Mouse (Mus musculus) forebrain, embryonic 13.5 days (tissue): ENCODE data around the gene Ppt1. TPM values are rescaled to one million over a fixed set of nuclear protein-coding genes. Genes with fewer than 3 reads are reported as not detected.
A peak's percentile ranks its signal among the peaks of the same experiment; 100 is the strongest.

ENCODE experiments used
- ATAC-seq: fragments of 200-750 bp; cut with Nextera tagmentation; 2 replicates; pipeline ENCODE4 v1.8.0; 2017
- H3K27ac ChIP-seq: fragments of 300-500 bp; sonication (generic); 2 replicates; pipeline ENCODE4 v1.5.1; 2015; ENCODE audit warnings: inconsistent platforms, mild to moderate bottlenecking, moderate library complexity
- H3K27me3 ChIP-seq: fragments of 300-500 bp; sonication (generic); 2 replicates; pipeline ENCODE4 v1.6.1; 2015; ENCODE audit warnings: mild to moderate bottlenecking, inconsistent platforms
- H3K36me3 ChIP-seq: fragments of 300-500 bp; sonication (generic); 2 replicates; pipeline ENCODE4 v1.6.1; 2015; ENCODE audit warnings: mild to moderate bottlenecking, inconsistent platforms; ENCODE audit not compliant: poor library complexity, severe bottlenecking
- H3K4me1 ChIP-seq: fragments of 300-500 bp; sonication (generic); 2 replicates; pipeline ENCODE4 v1.6.1; 2015; ENCODE audit warnings: inconsistent platforms
- H3K4me2 ChIP-seq: fragments of 300-500 bp; sonication (generic); 2 replicates; pipeline ENCODE4 v1.6.1; 2015; ENCODE audit warnings: inconsistent platforms, mild to moderate bottlenecking, moderate library complexity
- H3K4me3 ChIP-seq: fragments of 300-500 bp; sonication (generic); 2 replicates; pipeline ENCODE4 v1.5.1; 2015; ENCODE audit warnings: mild to moderate bottlenecking, inconsistent platforms
- H3K9ac ChIP-seq: fragments of 300-500 bp; sonication (generic); 2 replicates; pipeline ENCODE4 v1.6.1; 2015; ENCODE audit warnings: mild to moderate bottlenecking, inconsistent platforms
- H3K9me3 ChIP-seq: fragments of 300-500 bp; sonication (generic); replicated peaks from 2 replicates; pipeline ENCODE4 v1.6.1; 2016; ENCODE audit warnings: inconsistent platforms
- WGBS: fragments of 180-500 bp; shearing (Covaris S2); methylation state at CpG from one replicate; pipeline ENCODE4 v1.1.7; 2015; 5-methylcytosine and 5-hydroxymethylcytosine counted together
- polyA plus RNA-seq: library from polyadenylated mRNA; unstranded; fragments of >200 nt; fragmentation: Nextera tagmentation; extraction: Ambion mirVana; gene quantifications from 2 replicates; pipeline ENCODE4 v1.2.1, GENCODE M21; 2015

Ppt1 gene
- polyA plus RNA-seq, 1 experiment from 2014 or later, result 71.1 TPM

- no peak for ATAC-seq
- no peaks in the 10 kb centered on the region for H3K4me1 ChIP-seq
- peaks cover 45% of the 10 kb centered on the region for H3K36me3 ChIP-seq
- 89% methylated on average over 2 of the region's 2 CpGs for WGBS
- no peaks in the 10 kb centered on the region for H3K9me3 ChIP-seq
- no peak overlapping the region for H3K27ac ChIP-seq
- no peak overlapping the region for H3K4me2 ChIP-seq
- no peak overlapping the region for H3K4me3 ChIP-seq
- H3K9ac ChIP-seq, result no peak overlapping the region
- no peaks in the 10 kb centered on the region for H3K27me3 ChIP-seq
These were observed 35.9 kb downstream of the Ppt1 start for GRCm38 (mm10) chr4:122871989-122872388.

GRCm38 (mm10) chr4:122873003-122873402 is 37.0 kb downstream of the Ppt1 start:
- Histone ChIP-seq H3K4me1 (no peaks in the 10 kb centered on the region), H3K27ac (no peak overlapping the region), H3K36me3 (peaks cover 40% of the 10 kb centered on the region), H3K9ac (no peak overlapping the region), H3K4me2 (no peak overlapping the region), H3K4me3 (no peak overlapping the region), H3K27me3 (no peaks in the 10 kb centered on the region), H3K9me3 (no peaks in the 10 kb centered on the region)
- no peak for ATAC-seq
- 87% methylated on average over 5 of the region's 5 CpGs for WGBS

DNA sequence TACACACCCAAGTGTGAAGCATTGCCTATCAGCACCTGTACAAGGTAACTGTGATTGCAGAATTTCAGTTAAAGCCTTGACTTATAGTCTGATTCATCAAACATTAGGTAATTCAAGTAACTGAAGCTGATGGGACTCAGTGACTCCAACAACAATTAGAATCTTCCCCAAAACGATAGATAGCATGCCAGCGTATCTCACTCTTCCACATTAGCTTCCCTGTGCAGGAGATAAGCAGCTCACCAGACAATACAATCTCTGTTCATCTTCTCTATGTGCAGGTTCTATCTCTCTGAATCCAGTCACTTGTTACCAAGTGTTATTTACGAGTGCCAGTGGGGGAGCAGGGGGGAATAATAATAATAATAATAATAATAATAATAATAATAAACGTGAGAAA is 37.5 kb downstream of the Ppt1 start:
- Histone ChIP-seq H3K4me1 (no peaks in the 10 kb centered on the region), H3K27me3 (no peaks in the 10 kb centered on the region), H3K4me3 (no peak overlapping the region), H3K36me3 (peaks cover 37% of the 10 kb centered on the region), H3K4me2 (no peak overlapping the region), H3K9me3 (no peaks in the 10 kb centered on the region), H3K9ac (no peak overlapping the region), H3K27ac (no peak overlapping the region)
- 89% methylated on average over 4 of the region's 4 CpGs for whole genome bisulfite sequencing
- ATAC-seq, result no peak

DNA sequence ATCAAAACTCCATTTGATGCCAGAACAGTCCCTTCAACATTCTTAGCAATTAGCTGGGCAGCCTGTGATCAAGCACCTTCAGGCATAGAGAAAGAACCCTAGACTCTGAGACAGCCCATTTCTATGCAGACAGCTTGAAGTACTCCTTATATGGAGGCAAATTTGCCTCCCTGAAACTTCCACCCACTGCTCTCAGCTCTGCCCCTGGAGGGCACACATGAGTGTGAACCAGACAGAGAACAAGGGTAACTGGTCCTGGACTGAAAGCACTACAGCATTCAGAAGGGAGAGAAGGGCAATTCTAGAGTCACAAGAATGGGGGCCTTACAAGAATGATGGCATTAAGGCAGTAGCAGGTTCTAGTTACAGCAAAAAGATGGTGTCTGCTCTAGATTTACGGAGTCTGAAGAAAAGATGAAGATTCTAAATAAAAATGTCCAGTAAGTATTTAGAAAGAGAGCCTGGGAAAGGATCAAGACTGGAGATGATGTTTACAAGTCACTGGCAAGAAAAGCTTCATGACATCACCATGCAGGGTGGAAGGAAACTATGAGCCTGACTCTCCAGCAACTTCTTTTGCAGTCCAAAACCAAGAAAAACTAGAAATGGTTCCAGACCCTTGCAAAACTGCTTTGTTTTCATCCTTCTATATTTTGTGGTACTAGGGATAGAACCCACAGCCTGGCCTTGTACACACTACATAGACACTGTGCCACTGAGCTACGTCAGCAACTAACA is 42.5 kb downstream of the Ppt1 start:
- H3K9ac ChIP-seq, result no peak overlapping the region
- H3K4me1 ChIP-seq, result peaks cover 12% of the 10 kb centered on the region
- H3K27ac ChIP-seq, result no peak overlapping the region
- H3K4me3 ChIP-seq, result no peak overlapping the region
- no peaks in the 10 kb centered on the region for H3K27me3 ChIP-seq
- H3K9me3 ChIP-seq, result no peaks in the 10 kb centered on the region
- H3K4me2 ChIP-seq, result no peak overlapping the region
- 88% methylated on average over 2 of the region's 2 CpGs for WGBS
- no peak for ATAC-seq
- peaks cover 6% of the 10 kb centered on the region; the same call in 1 of the 2 replicates for H3K36me3 ChIP-seq

DNA sequence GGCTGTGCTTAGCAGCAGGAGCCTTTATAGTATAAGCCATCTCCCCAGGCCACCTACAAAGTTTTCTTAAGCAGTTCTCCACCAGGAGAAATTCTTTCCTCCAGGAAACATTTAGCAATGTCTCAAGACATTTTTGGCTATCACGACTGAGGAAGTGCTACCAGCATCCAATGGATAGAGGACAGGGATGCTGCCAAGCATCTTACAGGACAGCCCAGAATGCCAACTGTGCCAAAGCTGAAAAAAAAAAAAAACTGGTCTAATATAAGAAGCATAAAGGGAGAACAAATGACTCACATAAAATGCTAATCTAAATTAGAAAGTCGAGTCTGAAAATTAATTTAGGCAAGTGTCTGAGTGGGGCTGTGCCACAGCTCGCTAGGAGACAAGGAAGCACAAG is 46.5 kb downstream of the Ppt1 start:
- 89% methylated on average over 3 of the region's 3 CpGs for WGBS
- no peaks in the 10 kb centered on the region for H3K9me3 ChIP-seq
- peaks cover 37% of the 10 kb centered on the region for H3K4me1 ChIP-seq
- H3K36me3 ChIP-seq, result peaks cover 6% of the 10 kb centered on the region; the same call in 1 of the 2 replicates
- no peak overlapping the region for H3K9ac ChIP-seq
- H3K4me2 ChIP-seq, result no peak overlapping the region
- ATAC-seq, result no peak
- H3K4me3 ChIP-seq, result no peak overlapping the region
- no peaks in the 10 kb centered on the region for H3K27me3 ChIP-seq
- H3K27ac ChIP-seq, result no peak overlapping the region

GRCm38 (mm10) chr4:122883294-122883693 is 47.3 kb downstream of the Ppt1 start:
- Histone ChIP-seq H3K27me3 (no peaks in the 10 kb centered on the region), H3K4me1 (peaks cover 37% of the 10 kb centered on the region), H3K4me2 (0 out of 2 replicates have a peak overlapping the region, but pooled peaks have one; percentile 80), H3K9ac (no peak overlapping the region), H3K36me3 (peaks cover 6% of the 10 kb centered on the region; the same call in 1 of the 2 replicates), H3K9me3 (no peaks in the 10 kb centered on the region), H3K27ac (no peak overlapping the region), H3K4me3 (no peak overlapping the region)
- ATAC-seq, result no peak
- WGBS, result 88% methylated on average over 3 of the region's 3 CpGs

- ATAC-seq, result no peak
- 75% methylated on average over 2 of the region's 2 CpGs for WGBS
- Histone ChIP-seq H3K4me2 (peak overlapping the region; percentile 80), H3K27me3 (no peaks in the 10 kb centered on the region), H3K9me3 (no peaks in the 10 kb centered on the region), H3K36me3 (peaks cover 6% of the 10 kb centered on the region; the same call in 1 of the 2 replicates), H3K4me1 (peaks cover 37% of the 10 kb centered on the region), H3K27ac (no peak overlapping the region), H3K4me3 (0 out of 2 replicates have a peak overlapping the region, but pooled peaks have one; percentile 81), H3K9ac (no peak overlapping the region; the same call in 1 of the 2 replicates)
These were observed 48.0 kb downstream of the Ppt1 start for GRCm38 (mm10) chr4:122884051-122884450.

DNA sequence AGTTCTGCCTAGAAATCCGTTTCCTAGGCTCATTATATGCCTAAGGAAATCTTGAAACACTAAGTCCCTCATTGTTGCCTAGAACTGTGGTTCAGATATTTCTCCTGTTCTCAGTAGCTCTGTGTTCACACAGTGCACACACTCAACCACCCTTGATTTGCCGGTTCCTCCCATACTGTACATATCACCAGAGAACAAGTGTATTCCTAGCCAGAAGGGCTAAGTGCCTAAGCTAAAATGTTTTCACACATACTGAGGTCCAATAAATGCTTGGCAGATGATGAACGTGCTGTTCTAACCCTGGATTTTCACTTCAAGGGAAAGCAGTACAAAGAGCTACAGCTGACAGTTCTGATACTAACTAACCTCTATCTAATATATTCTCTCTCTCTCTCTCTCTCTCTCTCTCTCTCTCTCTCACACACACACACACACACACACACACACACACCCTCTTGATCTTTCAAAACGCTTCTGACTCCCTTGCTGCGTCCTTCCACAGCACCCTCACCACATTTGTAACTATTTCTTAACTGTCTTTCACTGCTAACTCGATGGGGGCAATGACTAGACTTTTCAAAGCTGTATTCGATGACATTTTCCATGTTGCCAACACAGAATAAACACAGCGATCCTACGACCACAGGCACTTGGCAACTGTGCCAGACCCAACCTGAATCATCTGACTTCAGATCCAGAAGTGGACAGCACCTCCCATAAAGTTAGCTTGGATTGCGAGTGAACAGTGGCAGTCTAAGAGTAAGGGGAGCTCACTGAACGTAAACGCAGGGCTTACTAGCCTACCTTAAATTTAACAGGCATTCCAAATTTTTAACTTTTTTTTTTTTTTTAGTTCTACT is 48.7 kb downstream of the Ppt1 start:
- Histone ChIP-seq H3K4me3 (peak overlapping the region; percentile 81), H3K4me2 (peak overlapping the region; percentile 80), H3K4me1 (peaks cover 37% of the 10 kb centered on the region), H3K36me3 (peaks cover 6% of the 10 kb centered on the region; the same call in 1 of the 2 replicates), H3K9ac (peak overlapping the region; percentile 82), H3K27me3 (no peaks in the 10 kb centered on the region), H3K27ac (no peak overlapping the region), H3K9me3 (no peaks in the 10 kb centered on the region)
- no peak for ATAC-seq
- 54% methylated on average over 12 of the region's 12 CpGs for WGBS

- peak; percentile 95 for ATAC-seq
- Histone ChIP-seq H3K4me2 (peak within 1 kb of the TSS; percentile 80), H3K9ac (peak within 1 kb of the TSS; percentile 82), H3K27ac (peak within 1 kb of the TSS; percentile 99), H3K27me3 (no peaks in the 10 kb centered on the region), H3K4me3 (peak within 1 kb of the TSS; percentile 81), H3K36me3 (peaks cover 6% of the 10 kb centered on the region; the same call in 1 of the 2 replicates), H3K9me3 (no peaks in the 10 kb centered on the region), H3K4me1 (peaks cover 43% of the 10 kb centered on the region)
- WGBS, result under 1% methylated on average over 49 of the region's 49 CpGs
These were observed 49.9 kb downstream of the Ppt1 start, which contains the start of gene Cap1 for GRCm38 (mm10) chr4:122885768-122886578. Cap1 (minus strand) TSS chr4:122886056.

DNA sequence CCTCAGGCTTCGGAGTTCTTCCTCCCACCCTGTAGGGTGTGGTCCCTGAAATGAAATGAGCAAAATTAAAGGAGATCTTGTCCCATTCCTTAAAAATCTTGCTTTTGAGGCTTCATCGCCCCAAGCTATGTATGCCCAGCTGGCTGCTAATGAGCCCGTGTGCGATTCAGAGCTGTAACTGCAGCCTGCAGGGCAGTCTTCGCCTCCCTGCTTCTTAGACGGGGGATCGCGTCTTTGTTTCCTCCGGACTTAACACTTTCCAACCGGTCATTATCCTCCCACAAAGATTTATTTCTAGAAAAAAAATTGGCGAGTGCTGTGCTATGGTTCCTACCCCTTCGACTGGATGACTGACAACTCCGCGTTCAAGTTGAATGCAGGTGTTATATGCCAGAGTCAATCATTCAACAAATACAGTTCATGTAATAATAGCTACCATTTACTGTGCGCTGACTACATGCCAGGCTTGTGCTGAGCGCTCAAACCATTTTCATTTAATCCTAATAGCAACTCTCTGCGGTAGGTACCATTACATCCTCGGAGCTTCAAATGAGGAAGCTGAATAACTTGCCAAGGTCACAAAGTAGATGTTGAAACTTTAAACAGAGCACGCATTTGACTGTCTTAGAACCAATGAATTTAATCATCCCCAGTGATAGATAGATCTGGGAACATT is 50.7 kb downstream of the Ppt1 start:
- WGBS, result 3% methylated on average over 19 of the region's 19 CpGs
- H3K27me3 ChIP-seq, result no peaks in the 10 kb centered on the region
- ATAC-seq, result peak; percentile 0; the same call in 1 of the 2 replicates
- H3K4me2 ChIP-seq, result peak overlapping the region; percentile 80
- H3K27ac ChIP-seq, result peak overlapping the region; percentile 99
- peaks cover 6% of the 10 kb centered on the region; the same call in 1 of the 2 replicates for H3K36me3 ChIP-seq
- H3K4me1 ChIP-seq, result peaks cover 49% of the 10 kb centered on the region
- H3K9me3 ChIP-seq, result no peaks in the 10 kb centered on the region
- peak overlapping the region; percentile 77 for H3K9ac ChIP-seq
- H3K4me3 ChIP-seq, result peak overlapping the region; percentile 81

DNA sequence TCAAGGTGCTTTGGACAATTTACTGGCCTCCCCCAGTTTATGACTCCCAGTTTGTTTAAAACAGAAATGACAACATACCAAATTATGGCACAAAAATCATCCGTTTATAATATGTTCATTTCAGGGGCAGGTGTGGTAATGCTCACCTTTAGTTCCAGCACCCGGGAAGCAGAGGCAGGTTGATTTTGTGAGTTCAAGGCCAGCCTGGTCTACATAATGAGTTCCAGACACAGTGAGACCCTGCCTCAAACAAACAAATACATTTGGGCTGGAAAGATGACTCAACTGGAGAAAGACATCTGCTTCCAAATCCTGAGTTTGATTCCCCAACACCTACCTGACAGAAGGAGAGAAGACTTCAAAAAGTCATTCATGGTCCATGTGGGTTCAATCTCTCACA is 51.3 kb downstream of the Ppt1 start:
- H3K4me3 ChIP-seq, result peak overlapping the region; percentile 81; the same call in 1 of the 2 replicates
- 0 out of 2 replicates have a peak, but pooled peaks cover under 1% of the 10 kb centered on the region for H3K36me3 ChIP-seq
- H3K27me3 ChIP-seq, result no peaks in the 10 kb centered on the region
- 73% methylated on average over 2 of the region's 2 CpGs for WGBS
- H3K9ac ChIP-seq, result no peak overlapping the region
- peak overlapping the region; percentile 99 for H3K27ac ChIP-seq
- peaks cover 44% of the 10 kb centered on the region for H3K4me1 ChIP-seq
- peak overlapping the region; percentile 80 for H3K4me2 ChIP-seq
- ATAC-seq, result no peak
- no peaks in the 10 kb centered on the region for H3K9me3 ChIP-seq
